Mouse (Mus musculus) heart, adult 2 months (tissue): ENCODE measurements around the gene Mettl8. TPM values are rescaled to one million over a fixed set of nuclear protein-coding genes. Genes with fewer than 3 reads are reported as not detected.

ENCODE experiments used
- DNase-seq, 2 experiments: peaks; one replicate each; pipeline ENCODE4 v3.0.0; 2021
- H3K27ac ChIP-seq: fragments of 200-600 bp; 2 replicates; pipeline ENCODE4 v1.8.1; 2022
- H3K27me3 ChIP-seq: fragments of 200-500 bp; 2 replicates; pipeline ENCODE4 v1.6.1; 2012; ENCODE audit warnings: mild to moderate bottlenecking, low read length, inconsistent platforms, mixed read lengths; ENCODE audit not compliant: control insufficient read depth, insufficient read depth
- H3K36me3 ChIP-seq: fragments of 200-500 bp; 2 replicates; pipeline ENCODE4 v1.6.1; 2012; ENCODE audit warnings: low read length, inconsistent platforms; ENCODE audit not compliant: control insufficient read depth, insufficient read depth
- H3K4me1 ChIP-seq: fragments of 200-500 bp; 2 replicates; pipeline ENCODE4 v1.6.1; 2011; ENCODE audit warnings: low read length; ENCODE audit not compliant: control insufficient read depth, insufficient read depth
- H3K4me3 ChIP-seq: fragments of 200-600 bp; 2 replicates; pipeline ENCODE4 v1.8.1; 2022
- H3K79me2 ChIP-seq: fragments of 200-500 bp; replicated peaks from 2 replicates; pipeline ENCODE4 v1.6.1; 2012; ENCODE audit warnings: mild to moderate bottlenecking, inconsistent platforms, low read length, moderate library complexity, mixed read lengths; ENCODE audit not compliant: control insufficient read depth, insufficient read depth
- H3K9ac ChIP-seq: fragments of 200-500 bp; 2 replicates; pipeline ENCODE4 v1.6.1; 2012; ENCODE audit warnings: low read depth, mild to moderate bottlenecking, control low read depth, inconsistent platforms, low read length, mixed read lengths
- CTCF ChIP-seq: fragments of 200-600 bp; IDR thresholded peaks from 2 replicates; pipeline ENCODE4 v1.8.1; 2022; ENCODE audit warnings: antibody characterized with exemption, mild to moderate bottlenecking, moderate library complexity
- EP300 ChIP-seq: fragments of 200-500 bp; IDR thresholded peaks from 2 replicates; pipeline ENCODE4 v1.6.1; 2011; ENCODE audit warnings: low read depth, low read length, control low read depth; ENCODE audit not compliant: insufficient read depth
- POLR2A ChIP-seq: fragments of 200-500 bp; IDR thresholded peaks from 2 replicates; pipeline ENCODE4 v1.6.1; 2011; ENCODE audit warnings: mild to moderate bottlenecking, low read depth, low read length, control low read depth; ENCODE audit not compliant: insufficient read depth
- WGBS: fragments of 180-500 bp; shearing (Covaris S2); methylation state at CpG from one replicate; pipeline ENCODE4 v1.1.7; 2018; 5-methylcytosine and 5-hydroxymethylcytosine counted together
- intact Hi-C: fragments of 180-260 bp; cut with DNase I; formaldehyde crosslinking; loops from one replicate; pipeline ENCODE4 v1.15.1; 2025
- long read RNA-seq: library from polyadenylated mRNA; stranded (forward); transcript quantifications from one replicate; pipeline ENCODE4 v2.0.0, GENCODE M21; 2021
- polyA plus RNA-seq: library from polyadenylated mRNA; depleted of rRNA; stranded (reverse); fragments of >200 nt; gene quantifications from 2 replicates; pipeline ENCODE4 v1.2.3, GENCODE M21; 2012; rRNA removed
- total RNA-seq, 2 experiments: library from RNA; stranded (reverse); gene quantifications; 2 replicates each; pipeline ENCODE4 v1.2.3; 2021

The Mettl8 gene
- total RNA-seq (1 to 10 TPM; 4.3 to 4.6 TPM), polyA plus RNA-seq (3.2 and 3.5 TPM in 2 replicates)
- long read RNA-seq, transcript Mettl8-204 (10 exons, 2,347 nt) = major isoform, 6 of 12 reads
- long read RNA-seq, partial matches to known transcripts = 0 of 12 reads
- long read RNA-seq, other reads (novel, unspliced or antisense) = 6 of 12 reads

DNA sequence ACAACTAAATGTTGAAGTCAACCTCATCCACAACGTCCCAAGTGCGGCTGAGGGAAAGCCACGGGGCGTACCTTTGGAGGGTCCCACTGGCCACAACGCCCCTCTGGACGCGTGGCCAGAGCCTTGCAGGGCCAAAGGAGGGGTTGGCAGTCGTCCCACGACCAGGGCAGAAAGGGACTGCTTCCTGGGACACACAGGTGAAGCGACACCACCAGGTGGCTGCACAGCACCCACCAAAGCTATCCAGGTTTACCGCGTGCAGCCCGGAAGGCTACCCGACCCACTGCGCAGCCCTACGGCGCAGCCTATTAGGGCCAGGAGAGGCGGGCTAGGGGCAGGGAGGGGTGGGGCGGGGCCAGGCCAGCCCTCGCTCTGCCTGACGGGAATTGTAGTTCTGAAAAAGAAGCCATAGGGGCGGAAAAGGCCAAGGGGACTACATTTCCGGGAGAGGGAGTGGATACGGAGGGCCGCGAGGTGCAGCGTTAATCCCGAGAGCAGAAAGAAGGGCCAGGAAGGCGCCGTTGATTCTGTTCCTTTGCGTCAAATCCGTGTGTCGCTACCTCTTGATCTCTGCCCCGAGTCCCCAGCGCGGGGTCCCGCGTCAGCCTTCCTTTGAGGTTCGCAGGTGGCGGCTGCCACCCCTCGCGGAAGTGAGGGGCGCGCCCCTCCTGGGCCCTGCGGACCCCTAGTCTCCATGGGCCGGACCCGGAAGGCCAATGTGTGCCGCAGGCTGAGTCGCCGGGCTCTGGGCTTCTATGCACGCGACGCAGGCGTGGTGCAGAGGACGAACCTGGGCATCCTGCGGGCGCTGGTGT is at the start of gene Mettl8, which contains the start of gene Dcaf17:
TSS of gene Mettl8 (minus strand) at position 284 of the 815 bp plus-strand sequence.
TSS of gene Dcaf17 (plus strand) at position 29 of the 815 bp plus-strand sequence.
- DNase-seq = peak; percentile 92 to 93
- Histone ChIP-seq H3K4me3 (peak within 1 kb of the TSS; percentile 84), H3K27ac (peak within 1 kb of the TSS; percentile 93), H3K9ac (peak within 1 kb of the TSS; percentile 89), H3K36me3 (no peaks in the 10 kb centered on the region), H3K79me2 (no peaks in the 10 kb centered on the region), H3K4me1 (no peaks in the 10 kb centered on the region), H3K27me3 (no peaks in the 10 kb centered on the region)
- intact Hi-C loops = loop anchor here (10.0 kb wide), 1 partner anchor 159 kb away; the partner anchor contains the start of gene Dync1i2
- under 1% methylated on average over 57 of the region's 57 CpGs for WGBS
- peak; percentile 90 for TF ChIP-seq POLR2A
- TF ChIP-seq CTCF = peak; percentile 45
- TF ChIP-seq EP300 = 0 out of 2 replicates have a peak, but pooled peaks have one; percentile 25

DNA sequence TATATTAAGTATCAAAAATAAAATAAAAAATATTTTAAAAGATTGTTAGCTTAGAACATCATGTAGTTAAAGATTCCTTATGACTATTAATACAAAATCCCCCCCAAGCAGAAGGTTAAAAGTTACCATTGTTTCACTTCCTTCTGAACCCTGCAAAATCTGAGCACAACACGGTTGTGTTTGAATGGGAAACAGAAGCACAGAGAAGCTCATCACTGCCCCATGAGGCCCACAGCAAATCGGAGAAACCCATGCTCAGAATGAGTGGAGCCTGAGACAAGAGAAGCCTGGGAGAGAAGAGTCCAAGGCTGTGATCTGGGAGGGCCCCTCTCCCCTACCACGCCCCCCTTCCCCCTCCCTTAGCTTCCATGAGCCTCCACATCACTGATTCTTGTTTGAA is 49.3 kb upstream of the Mettl8 start:
- no peaks in the 10 kb centered on the region for H3K4me1 ChIP-seq

DNA sequence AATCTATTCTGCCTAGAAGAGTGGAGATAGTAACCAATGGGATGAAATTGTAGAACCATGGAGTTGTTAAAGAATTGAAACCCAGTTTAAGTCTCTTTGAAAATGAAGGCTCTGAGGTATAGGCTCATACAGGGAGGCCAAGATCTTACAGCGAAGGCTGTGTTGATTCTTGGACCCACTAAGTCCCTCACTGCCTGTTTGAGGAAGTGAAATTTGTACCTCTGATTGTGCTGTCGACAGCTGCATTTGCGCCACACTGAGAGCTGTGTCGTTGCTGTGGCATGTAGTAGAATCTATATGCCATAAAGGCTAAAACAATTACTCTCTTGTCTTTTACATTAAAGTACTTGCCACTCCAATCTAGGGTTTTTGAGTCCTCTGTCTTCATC is 47.9 kb upstream of the Mettl8 start:
- no peaks in the 10 kb centered on the region for H3K4me1 ChIP-seq
- H3K4me3 ChIP-seq = no peak overlapping the region
- no peak for DNase-seq
- H3K27ac ChIP-seq = no peak overlapping the region
- H3K9ac ChIP-seq = no peak overlapping the region
- H3K79me2 ChIP-seq = no peaks in the 10 kb centered on the region
- no peaks in the 10 kb centered on the region for H3K27me3 ChIP-seq
- H3K36me3 ChIP-seq = no peaks in the 10 kb centered on the region
- intact Hi-C loops = no loop called here
- TF ChIP-seq CTCF = no peak
- no peak for TF ChIP-seq EP300
- no peak for TF ChIP-seq POLR2A
- 63% methylated on average over 4 of the region's 4 CpGs for WGBS

More for the DNA sequence above, 49.3 kb upstream of the Mettl8 start:
- no peaks in the 10 kb centered on the region for H3K36me3 ChIP-seq
- 54% methylated on average over 3 of the region's 3 CpGs for WGBS
- intact Hi-C loops = no loop called here
- H3K4me3 ChIP-seq = no peak overlapping the region
- H3K79me2 ChIP-seq = no peaks in the 10 kb centered on the region
- DNase-seq = no peak
- no peak overlapping the region for H3K27ac ChIP-seq
- no peak for TF ChIP-seq CTCF
- no peak for TF ChIP-seq POLR2A
- no peak for TF ChIP-seq EP300
- no peak overlapping the region for H3K9ac ChIP-seq
- H3K27me3 ChIP-seq = no peaks in the 10 kb centered on the region

DNA sequence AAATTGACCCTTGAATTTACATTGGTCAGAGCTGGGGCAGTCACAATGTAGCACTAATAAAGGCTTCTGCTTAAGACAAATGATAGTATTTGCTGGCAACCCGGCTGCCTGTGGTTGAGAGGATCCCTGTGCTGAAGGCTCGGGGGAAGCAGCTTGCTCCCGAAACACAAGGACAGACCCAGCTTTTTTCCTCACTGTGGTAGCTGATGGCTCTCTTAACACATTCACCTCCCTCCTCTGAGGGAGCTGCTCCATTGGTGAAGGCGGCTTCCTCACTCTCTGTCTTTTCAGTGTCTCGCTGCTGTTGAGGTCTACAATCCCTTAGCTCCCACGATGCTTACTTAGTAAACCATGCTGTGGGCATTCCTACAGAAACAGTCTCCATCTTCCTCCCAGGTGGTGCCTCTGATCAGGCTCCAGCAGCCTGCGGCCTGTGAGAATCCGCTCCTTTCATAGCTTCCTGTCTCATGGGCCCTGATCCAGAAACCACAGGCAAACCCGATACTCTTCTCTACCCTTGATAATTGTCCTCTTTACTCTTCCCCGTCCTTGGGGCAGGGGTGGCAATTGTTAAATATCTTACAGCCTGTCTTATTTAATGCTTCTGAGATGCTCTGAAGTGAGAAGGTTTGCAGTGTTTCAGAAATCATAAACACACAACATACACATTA is 47.4 kb upstream of the Mettl8 start:
- 59% methylated on average over 10 of the region's 10 CpGs for WGBS
- TF ChIP-seq POLR2A (no peak), EP300 (no peak), CTCF (no peak)
- Histone ChIP-seq H3K36me3 (no peaks in the 10 kb centered on the region), H3K79me2 (no peaks in the 10 kb centered on the region), H3K4me1 (no peaks in the 10 kb centered on the region), H3K4me3 (no peak overlapping the region), H3K9ac (no peak overlapping the region), H3K27ac (no peak overlapping the region), H3K27me3 (no peaks in the 10 kb centered on the region)
- DNase-seq = no peak
- intact Hi-C loops = no loop called here

DNA sequence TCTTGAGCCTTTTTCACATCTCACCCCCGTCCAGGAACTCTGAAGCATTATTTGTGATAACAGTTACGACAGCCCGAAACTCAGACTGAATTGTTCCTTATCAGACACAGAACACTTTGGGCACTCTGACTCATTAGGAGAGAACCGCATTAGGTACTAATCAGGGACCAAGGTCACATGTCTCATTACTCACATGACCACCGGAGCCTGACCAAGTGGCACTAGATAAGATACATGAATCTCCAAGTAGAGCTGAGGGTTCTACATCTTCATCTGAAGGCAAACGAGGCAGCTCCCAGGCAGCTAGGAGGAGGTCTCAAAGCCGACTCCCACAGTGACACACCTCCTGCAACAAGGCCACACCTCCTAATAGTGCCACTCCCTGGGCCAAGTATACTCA is 40.8 kb upstream of the Mettl8 start:
- 22% methylated on average over 7 of the region's 7 CpGs for WGBS
- Histone ChIP-seq H3K27me3 (no peaks in the 10 kb centered on the region), H3K4me1 (no peaks in the 10 kb centered on the region), H3K79me2 (no peaks in the 10 kb centered on the region), H3K9ac (no peak overlapping the region), H3K27ac (no peak overlapping the region), H3K4me3 (no peak overlapping the region), H3K36me3 (no peaks in the 10 kb centered on the region; the same call in 1 of the 2 replicates)
- TF ChIP-seq CTCF = no peak
- TF ChIP-seq EP300 = no peak
- TF ChIP-seq POLR2A = no peak
- DNase-seq = peak in 1 of 2 experiments; percentile 6
- intact Hi-C loops = no loop called here
